In the genomic region with DNA sequence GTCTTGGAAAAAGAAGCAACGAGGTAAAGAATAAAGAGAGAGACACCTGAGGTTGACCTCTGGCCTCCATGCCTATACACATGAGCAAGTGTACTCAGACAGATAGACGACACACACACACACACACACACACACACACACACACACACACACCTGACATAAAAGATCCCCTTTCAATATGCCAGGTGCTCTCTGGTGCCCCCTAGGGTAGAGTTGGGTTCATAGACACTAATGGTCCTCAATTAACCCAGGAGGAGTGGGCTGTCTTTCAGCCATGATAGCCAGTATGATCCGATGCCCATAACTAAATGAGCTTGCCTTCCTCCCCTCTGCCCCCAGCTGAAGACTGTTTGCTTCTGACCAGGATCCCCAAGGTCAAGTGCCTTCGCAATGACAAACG, we compare ENCODE assay signal across 8 mouse cellular contexts. TPM values are rescaled to one million over a fixed set of nuclear protein-coding genes. Genes with fewer than 3 reads are reported as not detected.
A peak's percentile ranks its signal among the peaks of the same experiment; 100 is the strongest.
DNase-seq lines count a peak whose midpoint lies in the region; ATAC-seq and TF ChIP-seq lines count a peak whose summit lies in the region.
"Had no signal": no experiment of that assay in that cellular context is flagged by ENCODE, and none has a peak within 500 bp of the region (broad histone marks: within the 10 kb centered on the region; RNA-seq: fewer than 3 reads in every experiment).

No protein-coding gene starts in this region.

- DNase-seq in kidney, adult 9 months, result peak; percentile 10
- DNase-seq in kidney, postnatal 14 days, result no peak
- peak; percentile 60 to 63 for DNase-seq in B cell, adult 2 months
- DNase-seq in cerebellum, adult 9-10 months, result peak; percentile 46
- no peak for DNase-seq in urinary bladder, postnatal 10 days (ENCODE audit: low spot score)

- no peak overlapping the region for H3K27ac ChIP-seq in ES-Bruce4 (ENCODE audit: insufficient read depth, low read length)
- H3K27ac ChIP-seq: limb, embryonic 12.5 days had no signal

- H3K4me1 ChIP-seq in ES-Bruce4 (ENCODE audit: control insufficient read depth, insufficient read depth, low read length), result no peaks in the 10 kb centered on the region

- peak; percentile 18 for TF ChIP-seq CTCF in ES-Bruce4 (IDR thresholded peaks at IDR 0.05; ENCODE audit: low read depth, low read length)

- no peak for TF ChIP-seq POLR2A in ES-Bruce4 (IDR thresholded peaks at IDR 0.05; ENCODE audit: insufficient read depth, low read length)

- H3K9ac ChIP-seq in ES-Bruce4 (ENCODE audit: low read depth, poor library complexity, severe bottlenecking), result no peak overlapping the region
- H3K9ac ChIP-seq: limb, embryonic 12.5 days had no signal

- TF ChIP-seq EP300 in ES-Bruce4 (IDR thresholded peaks at IDR 0.05; ENCODE audit: insufficient read depth, low read depth, low read length), result no peak

- H3K27me3 ChIP-seq in ES-Bruce4 (ENCODE audit: control insufficient read depth, insufficient read depth, low read length, poor library complexity, severe bottlenecking), result no peaks in the 10 kb centered on the region

- no peak overlapping the region for H3K4me3 ChIP-seq in ES-Bruce4 (ENCODE audit: low read depth, low read length)
- H3K4me3 ChIP-seq: limb, embryonic 12.5 days had no signal

- H3K36me3 ChIP-seq in ES-Bruce4 (ENCODE audit: control insufficient read depth, insufficient read depth, low read length, poor library complexity, severe bottlenecking), result no peaks in the 10 kb centered on the region
- H3K36me3 ChIP-seq: limb, embryonic 12.5 days had no signal

- peak; percentile 48 for ATAC-seq in megakaryocyte progenitor cell, adult 5-6 weeks (replicated peaks; ENCODE audit: poor library complexity)

- no peaks in the 10 kb centered on the region for H3K9me3 ChIP-seq in ES-Bruce4 (replicated peaks; ENCODE audit: control insufficient read depth, insufficient read depth, low read length, poor library complexity, severe bottlenecking)
- H3K9me3 ChIP-seq: limb, embryonic 12.5 days had no signal

RNA-seq across cellular contexts. Expression of a gene that starts 59.0 kb away (rescaled TPM):
- 0.58 and 0.70 TPM in 2 replicates for polyA plus RNA-seq in ES-Bruce4 (2011; ENCODE audit: insufficient read depth, insufficient read length, low read depth, missing spikeins)
- not detected in 2 replicates for total RNA-seq in megakaryocyte progenitor cell, adult 5-6 weeks (2015)
- not detected in 2 replicates for total RNA-seq in megakaryocyte progenitor cell, adult 5-6 weeks (2017)

Comparison
In these comparisons a context has a peak if more than half of its experiments do, and no peak if none do; other contexts are left out.
1. DNase-seq: peak in kidney, adult 9 months (single experiment), B cell, adult 2 months (2 of 2) and cerebellum, adult 9-10 months (single experiment); none in kidney, postnatal 14 days (single experiment) and urinary bladder, postnatal 10 days (single experiment).